In genomic region chr9:102718676-102719075, GRCm38 (mm10) we compare ENCODE assay signal across 8 mouse cellular contexts. TPM values are rescaled to one million over a fixed set of nuclear protein-coding genes. Genes with fewer than 3 reads are reported as not detected.
DNase-seq lines count a peak whose midpoint lies in the region; ATAC-seq and TF ChIP-seq lines count a peak whose summit lies in the region.

No protein-coding gene starts in this region.

- 0 out of 2 replicates have a peak, but pooled peaks have one; percentile 9 for ATAC-seq in frontal cortex, adult (ENCODE audit: low TSS enrichment)
- ATAC-seq in forebrain, embryonic 15.5 days (replicated peaks): no peak; the same call in 1 of the 2 replicates
- ATAC-seq in midbrain, embryonic 15.5 days (replicated peaks): no peak
- ATAC-seq in megakaryocyte-erythroid progenitor cell, adult 5-6 weeks (replicated peaks; ENCODE audit: low FRiP score, low TSS enrichment, poor library complexity, severe bottlenecking): no peak
- ATAC-seq in activated CD4-positive, CD25-positive, alpha-beta regulatory T cell, adult 4 months: no peak

- peaks cover 31% of the 10 kb centered on the region for H3K36me3 ChIP-seq in ES-E14 (ENCODE audit: control insufficient read depth, insufficient read depth, low read length, poor library complexity, severe bottlenecking)
- H3K36me3 ChIP-seq in forebrain, embryonic 15.5 days: peaks cover 17% of the 10 kb centered on the region
- H3K36me3 ChIP-seq in midbrain, embryonic 15.5 days (replicated peaks): peaks cover 5% of the 10 kb centered on the region; the same call in 1 of the 2 replicates

- peak overlapping the region; percentile 63 for H3K4me2 ChIP-seq in forebrain, embryonic 15.5 days (replicated peaks)
- peak overlapping the region; percentile 85 for H3K4me2 ChIP-seq in midbrain, embryonic 15.5 days

- H3K4me1 ChIP-seq in ES-E14 (ENCODE audit: control insufficient read depth in 2 of 2, insufficient read depth in 2 of 2, low read length in 2 of 2, poor library complexity in 1 of 2): peaks cover 9 to 34% of the 10 kb centered on the region in 2 experiments
- H3K4me1 ChIP-seq in forebrain, embryonic 15.5 days: peaks cover 65% of the 10 kb centered on the region
- H3K4me1 ChIP-seq in midbrain, embryonic 15.5 days: peaks cover 60% of the 10 kb centered on the region

- in situ Hi-C loops in ES-E14 (cut with MboI; ENCODE audit: low sequenced_read_pairs in 2 of 2, unreplicated experiment in 2 of 2): no loop called here

- H3K27me3 ChIP-seq in forebrain, embryonic 15.5 days: no peaks in the 10 kb centered on the region
- H3K27me3 ChIP-seq in midbrain, embryonic 15.5 days (replicated peaks): no peaks in the 10 kb centered on the region

- WGBS in forebrain, embryonic 15.5 days: under 1% methylated on average over 21 of the region's 21 CpGs
- WGBS in midbrain, embryonic 15.5 days: 0% methylated on average over 21 of the region's 21 CpGs

- H3K9ac ChIP-seq in ES-E14 (ENCODE audit: insufficient read depth, low read depth, low read length, poor library complexity, severe bottlenecking): peak overlapping the region; percentile 98
- H3K9ac ChIP-seq in forebrain, embryonic 15.5 days (replicated peaks): peak overlapping the region; percentile 97
- H3K9ac ChIP-seq in midbrain, embryonic 15.5 days: peak overlapping the region; percentile 99

- no peaks in the 10 kb centered on the region for H3K9me3 ChIP-seq in ES-E14 (ENCODE audit: control insufficient read depth, insufficient read depth, low read depth, low read length)
- no peaks in the 10 kb centered on the region for H3K9me3 ChIP-seq in forebrain, embryonic 15.5 days
- H3K9me3 ChIP-seq in midbrain, embryonic 15.5 days: no peaks in the 10 kb centered on the region

- H3K4me3 ChIP-seq in ES-E14 (ENCODE audit: insufficient read depth in 1 of 2, low read depth in 1 of 2, low read length in 2 of 2, poor library complexity in 1 of 2, severe bottlenecking in 1 of 2): peak overlapping the region; percentile 84 to 95
- peak overlapping the region; percentile 92 for H3K4me3 ChIP-seq in forebrain, embryonic 15.5 days
- peak overlapping the region; percentile 90 for H3K4me3 ChIP-seq in midbrain, embryonic 15.5 days

- peak overlapping the region; percentile 96; the same call in 1 of the 2 replicates for H3K27ac ChIP-seq in ES-E14 (ENCODE audit: insufficient read depth, low read depth, low read length, poor library complexity, severe bottlenecking)
- H3K27ac ChIP-seq in forebrain, embryonic 15.5 days (replicated peaks): peak overlapping the region; percentile 97
- H3K27ac ChIP-seq in midbrain, embryonic 15.5 days: peak overlapping the region; percentile 98

- no peak for DNase-seq in frontal cortex, postnatal 25 days (ENCODE audit: low spot score in 2 of 2)
- DNase-seq in ES-E14 (ENCODE audit: low read depth, low spot score): no peak
- DNase-seq in kidney, postnatal 4 days: peak; percentile 59 to 73

TF ChIP-seq in ES-E14, 5 proteins besides CTCF, POLR2A, EP300 and RAD21:
- no peak for TF ChIP-seq ZNF384 (IDR thresholded peaks at IDR 0.05; ENCODE audit: low read depth, low read length)
- no peak for TF ChIP-seq ZC3H11A (IDR thresholded peaks at IDR 0.05; ENCODE audit: borderline replicate concordance, low read depth, low read length)
- TF ChIP-seq CHD2 (IDR thresholded peaks at IDR 0.05; ENCODE audit: low read depth, low read length): no peak
- TF ChIP-seq MAFK (IDR thresholded peaks at IDR 0.05; ENCODE audit: insufficient read depth, low read depth, low read length): no peak
- TF ChIP-seq HCFC1 (IDR thresholded peaks at IDR 0.05; ENCODE audit: borderline replicate concordance, insufficient read depth, low read length): no peak

RNA-seq across cellular contexts. Expression of gene Amotl2, which starts 2.2 kb away (rescaled TPM):
- 103 and 161 TPM in 2 replicates for total RNA-seq in ES-E14 (2012; rRNA removed)
- polyA plus RNA-seq in forebrain, embryonic 15.5 days (2015; fragmentation: Nextera tagmentation; extraction: Ambion mirVana): 65.9 and 69.9 TPM in 2 replicates
- polyA plus RNA-seq in midbrain, embryonic 15.5 days (2015; fragmentation: Nextera tagmentation; extraction: Ambion mirVana): 83.4 and 90.5 TPM in 2 replicates
- not detected in 2 replicates for total RNA-seq in megakaryocyte-erythroid progenitor cell, adult 5-6 weeks (2014; fragmentation: Nextera tagmentation)
- total RNA-seq in megakaryocyte-erythroid progenitor cell, adult 5-6 weeks (2017): not detected in 2 replicates
- polyA plus RNA-seq in activated CD4-positive, CD25-positive, alpha-beta regulatory T cell, adult 4 months (2017; shearing (Covaris generic)): not detected

Comparison
In these comparisons a context has a peak if more than half of its experiments do, and no peak if none do; other contexts are left out.
1. DNase-seq: peak in kidney, postnatal 4 days (2 of 2); none in frontal cortex, postnatal 25 days (0 of 2) and ES-E14 (single experiment).
2. RNA of gene Amotl2, which starts 2.2 kb away (polyA plus RNA-seq): 83.4 to 90.5 TPM in midbrain, embryonic 15.5 days and 65.9 to 69.9 TPM in forebrain, embryonic 15.5 days; not detected in activated CD4-positive, CD25-positive, alpha-beta regulatory T cell, adult 4 months; every median in the first group is over 10 times any median in the second.
3. Peak in every context shown above with its lines, with median percentiles within 50 percentile points of each other: H3K27ac ChIP-seq, H3K4me3 ChIP-seq and H3K9ac ChIP-seq.